Mouse (Mus musculus) lung, adult 2 months (tissue): ENCODE results near the gene Tfdp1.

ENCODE experiments used
- CTCF ChIP-seq: fragments of 200-500 bp; IDR thresholded peaks from 2 replicates; pipeline ENCODE4 v1.5.1; 2011; ENCODE audit warnings: mild to moderate bottlenecking, low read length, control low read depth; ENCODE audit not compliant: insufficient read depth
- POLR2A ChIP-seq: fragments of 200-500 bp; IDR thresholded peaks from 2 replicates; pipeline ENCODE4 v1.6.1; 2011; ENCODE audit warnings: low read depth, mild to moderate bottlenecking, control low read depth, low read length, borderline replicate concordance; ENCODE audit errors: extremely low read depth

DNA sequence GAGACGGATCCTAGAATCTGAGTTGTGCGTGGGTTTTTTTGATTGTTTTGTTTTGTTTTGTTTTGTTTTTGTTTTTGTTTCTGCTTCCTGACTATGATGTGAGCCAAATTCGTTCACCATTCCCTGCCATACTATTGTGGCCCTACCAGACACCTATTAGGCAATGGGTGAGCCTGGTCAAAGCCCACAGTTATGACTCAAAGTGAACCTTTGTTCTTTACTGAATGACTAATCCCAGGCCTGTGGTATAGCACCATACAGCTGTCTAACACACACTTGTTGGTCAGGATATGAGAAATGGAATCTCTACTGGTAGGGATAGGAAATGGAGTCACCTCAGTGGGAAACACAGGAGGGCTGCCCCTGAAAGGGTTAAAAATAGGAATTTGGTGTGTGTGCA lies 44.0 kb downstream of the Tfdp1 start:
- TF ChIP-seq POLR2A, result no peak
- no peak for TF ChIP-seq CTCF
